Mouse (Mus musculus): ENCODE measurements around the gene Syt7.

GRCm38 (mm10) chr19:10391028-10391427 lies 2.1 kb downstream of the Syt7 start:
- TF ChIP-seq CTCF (IDR thresholded peaks at IDR 0.05; ENCODE audit: low read depth, low read length), result no peak
- no peak for TF ChIP-seq POLR2A (IDR thresholded peaks at IDR 0.05; ENCODE audit: extremely low read depth, insufficient read depth, low read length)
